ENCODE assay signal across 16 mouse cellular contexts in the genomic region with DNA sequence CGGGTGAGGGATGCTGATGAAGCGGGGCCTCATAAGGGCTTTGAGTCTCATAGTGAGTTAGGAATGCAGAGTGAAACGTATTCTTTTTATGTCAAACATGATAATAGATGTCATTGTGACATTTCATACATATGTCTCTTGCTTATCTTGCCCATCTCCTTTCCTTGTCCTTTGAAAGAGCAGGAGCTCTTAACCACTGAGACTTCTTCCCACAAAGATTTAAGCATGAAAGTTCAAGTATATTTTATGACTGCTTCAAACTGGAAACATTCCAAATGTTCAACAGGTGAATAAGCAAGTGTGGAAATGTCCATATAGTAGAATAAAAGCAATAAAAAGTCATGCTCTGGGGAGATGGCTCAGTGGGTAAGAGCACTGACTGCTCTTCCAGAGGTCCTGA.
"Had no signal": no experiment of that assay in that cellular context is flagged by ENCODE, and none has a peak within 500 bp of the region (broad histone marks: within the 10 kb centered on the region; RNA-seq: fewer than 3 reads in every experiment).

No protein-coding gene starts in this region.

- H3K4me3 ChIP-seq: layer of hippocampus, adult 2 months; midbrain, embryonic 10.5 days; neural tube, embryonic 13.5 days; stomach, embryonic 15.5 days had no signal

- H3K27ac ChIP-seq: layer of hippocampus, adult 2 months; midbrain, embryonic 10.5 days; neural tube, embryonic 13.5 days; stomach, embryonic 15.5 days had no signal

- H3K9ac ChIP-seq: neural tube, embryonic 13.5 days; stomach, embryonic 15.5 days had no signal

- H3K4me2 ChIP-seq: neural tube, embryonic 13.5 days; stomach, embryonic 15.5 days had no signal

- H3K9me3 ChIP-seq: midbrain, embryonic 10.5 days; neural tube, embryonic 13.5 days; stomach, embryonic 15.5 days had no signal

- DNase-seq: kidney, adult 11 months; kidney, adult 9 months; kidney, postnatal 10 days; kidney, postnatal 4 days; left cerebral cortex, postnatal 4 days; lung, adult 2 months; lung, postnatal 36 days; retina, postnatal 1 day; right cerebral cortex, postnatal 4 days; thymus, postnatal 36 days had no signal

- H3K36me3 ChIP-seq: neural tube, embryonic 13.5 days; stomach, embryonic 15.5 days had no signal

- H3K27me3 ChIP-seq: neural tube, embryonic 13.5 days; stomach, embryonic 15.5 days had no signal

- ATAC-seq: lung, postnatal 0 days; midbrain, embryonic 16.5 days had no signal
